Mouse (Mus musculus) kidney, adult 2 months (tissue): ENCODE results near the gene Zc3h12d.

Experiments
- CTCF ChIP-seq: fragments of 200-500 bp; conservative IDR thresholded peaks from 2 replicates; pipeline ENCODE4 v1.5.1; 2011; ENCODE audit warnings: low read depth, mild to moderate bottlenecking, control low read depth, low read length, moderate library complexity, mixed read lengths; ENCODE audit not compliant: insufficient read depth, insufficient read length
- POLR2A ChIP-seq: fragments of 200-500 bp; IDR thresholded peaks from one replicate; pipeline ENCODE4 v1.6.1; 2011; ENCODE audit warnings: low read depth, low read length, control low read depth

DNA sequence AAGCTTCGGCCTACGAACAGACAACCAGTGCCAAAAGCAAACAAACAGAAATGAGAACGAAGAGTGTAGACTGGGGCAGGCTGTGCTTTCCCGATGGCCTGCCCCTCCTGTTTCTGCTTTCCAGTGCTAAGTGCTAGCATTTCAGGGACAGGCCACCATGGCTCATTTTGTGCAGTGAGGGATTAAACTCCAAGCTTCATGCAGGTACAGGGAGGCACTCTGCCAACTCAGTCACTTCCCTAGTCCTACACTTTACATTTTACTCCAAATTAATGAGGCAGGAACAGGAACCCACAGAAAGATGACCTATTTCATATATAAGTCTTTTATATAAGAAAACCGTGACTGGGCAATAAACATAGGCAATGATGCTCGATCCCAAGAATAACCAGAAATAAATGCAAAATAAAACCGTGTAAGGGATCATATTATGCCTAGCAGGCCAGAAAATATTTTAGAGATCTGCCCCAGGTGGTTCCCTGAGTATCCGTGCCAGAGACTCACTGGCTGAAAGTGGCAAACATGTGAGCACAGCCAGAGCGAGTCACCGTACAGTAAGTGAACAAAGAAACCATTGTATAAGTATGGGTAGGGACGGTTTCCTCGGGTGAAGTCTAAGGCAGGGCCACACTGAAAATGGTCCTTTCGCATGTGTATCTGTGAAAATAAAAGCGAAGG lies 29.1 kb downstream of the Zc3h12d start:
- no peak for TF ChIP-seq POLR2A
- TF ChIP-seq CTCF, result no peak
